11 mouse cellular contexts compared by ENCODE assay signal in the genomic region with DNA sequence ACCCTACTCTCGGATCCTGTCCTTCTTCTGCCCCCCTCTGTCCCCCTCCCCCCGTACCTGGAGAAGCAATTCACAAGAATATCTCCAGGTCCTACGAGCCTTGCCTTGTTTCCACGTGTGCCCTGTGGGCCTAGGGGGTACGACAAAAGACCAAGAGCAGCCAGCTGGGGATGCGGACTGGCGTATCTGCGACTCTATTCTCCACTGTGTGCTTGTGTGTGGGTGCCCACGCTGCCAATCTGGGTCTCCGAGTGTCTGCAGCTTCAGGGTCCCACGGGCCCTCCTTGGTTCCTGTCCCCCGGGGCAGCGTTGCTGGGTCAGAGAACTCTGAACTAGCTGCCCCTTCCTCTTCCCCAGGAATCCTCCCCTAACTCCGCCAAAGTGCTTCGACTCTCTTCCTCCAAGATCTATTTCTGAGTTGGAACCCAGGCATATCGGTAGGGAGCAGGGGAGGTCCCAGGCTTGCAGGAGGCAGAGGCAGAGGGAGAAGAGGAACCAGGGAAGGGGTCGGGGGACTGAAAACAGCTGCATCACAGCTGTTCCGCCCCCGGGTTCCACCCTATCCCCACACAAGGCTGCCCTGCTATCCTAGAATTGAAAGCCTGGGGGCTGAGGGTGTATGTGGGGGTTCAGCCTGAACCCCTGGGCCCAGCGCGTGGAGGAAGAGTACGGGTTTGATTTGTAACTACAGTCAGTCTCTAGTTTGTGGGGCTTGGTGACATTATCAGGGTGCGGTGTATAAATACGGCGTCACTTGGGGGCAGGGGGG. TPM values are rescaled to one million over a fixed set of nuclear protein-coding genes. Genes with fewer than 3 reads are reported as not detected.
DNase-seq lines count a peak whose midpoint lies in the region; ATAC-seq and TF ChIP-seq lines count a peak whose summit lies in the region.
"Had no signal": no experiment of that assay in that cellular context is flagged by ENCODE, and none has a peak within 500 bp of the region (broad histone marks: within the 10 kb centered on the region; RNA-seq: fewer than 3 reads in every experiment).

No protein-coding gene starts in this region.

- no peak for TF ChIP-seq POLR2A in small intestine, adult 2 months (IDR thresholded peaks at IDR 0.05; ENCODE audit: low read depth, low read length)

- peak overlapping the region; percentile 85 for H3K27ac ChIP-seq in gastrocnemius, adult 2 months
- no peak overlapping the region for H3K27ac ChIP-seq in lung, embryonic 14.5 days (ENCODE audit: low read depth)
- H3K27ac ChIP-seq in intestine, embryonic 15.5 days, result no peak overlapping the region
- H3K27ac ChIP-seq in small intestine, adult 2 months (ENCODE audit: insufficient read depth, low read depth, low read length), result no peak overlapping the region; the same call in 1 of the 2 replicates

- TF ChIP-seq CTCF in gastrocnemius, adult 2 months (IDR thresholded peaks at IDR 0.05), result no peak
- no peak for TF ChIP-seq CTCF in lung, embryonic 14.5 days (IDR thresholded peaks at IDR 0.05; ENCODE audit: low read depth)
- no peak for TF ChIP-seq CTCF in small intestine, adult 2 months (IDR thresholded peaks at IDR 0.05; ENCODE audit: extremely low read depth, insufficient read length, insufficient replicate concordance, low read depth, low read length)

- WGBS in lung, embryonic 14.5 days, result 62% methylated on average over 25 of the region's 25 CpGs
- 65% methylated on average over 25 of the region's 25 CpGs for WGBS in intestine, embryonic 15.5 days
- 79% methylated on average over 25 of the region's 25 CpGs for WGBS in small intestine, adult 2 months

- H3K27me3 ChIP-seq in lung, embryonic 14.5 days (ENCODE audit: insufficient read depth, low read length), result peaks cover 35% of the 10 kb centered on the region
- peaks cover 29% of the 10 kb centered on the region for H3K27me3 ChIP-seq in intestine, embryonic 15.5 days (replicated peaks)
- H3K27me3 ChIP-seq in small intestine, adult 2 months (ENCODE audit: control insufficient read depth, insufficient read depth, low read length), result peaks cover 21% of the 10 kb centered on the region

- H3K9me3 ChIP-seq in lung, embryonic 14.5 days (ENCODE audit: low read depth, low read length), result no peaks in the 10 kb centered on the region
- no peaks in the 10 kb centered on the region for H3K9me3 ChIP-seq in intestine, embryonic 15.5 days

- peak overlapping the region; percentile 96; the same call in 1 of the 2 replicates for H3K4me2 ChIP-seq in lung, embryonic 14.5 days
- peak overlapping the region; percentile 93 for H3K4me2 ChIP-seq in intestine, embryonic 15.5 days (replicated peaks)

- ATAC-seq in lung, embryonic 14.5 days (ENCODE audit: insufficient read depth), result no peak
- no peak for ATAC-seq in intestine, embryonic 15.5 days
- ATAC-seq: activated CD4-positive, CD25-positive, alpha-beta regulatory T cell, adult 4 months had no signal

- no peaks in the 10 kb centered on the region for H3K36me3 ChIP-seq in lung, embryonic 14.5 days (ENCODE audit: insufficient read depth)
- H3K36me3 ChIP-seq in intestine, embryonic 15.5 days, result no peaks in the 10 kb centered on the region
- no peaks in the 10 kb centered on the region for H3K36me3 ChIP-seq in small intestine, adult 2 months (ENCODE audit: control insufficient read depth, insufficient read depth, low read length)

- no peak for DNase-seq in gastrocnemius, adult 2 months
- DNase-seq in gastrocnemius, postnatal 25 days, result no peak
- no peak for DNase-seq in lung, embryonic 14.5 days
- no peak for DNase-seq in lung, adult 18-20 months
- DNase-seq in urinary bladder, postnatal 10 days (ENCODE audit: low spot score), result no peak
- no peak for DNase-seq in urinary bladder, postnatal 25 days (ENCODE audit: low spot score)
- DNase-seq: lung, postnatal 10 days; retina, postnatal 1 day had no signal

- intact Hi-C loops in gastrocnemius, adult 2 months (cut with DNase I), result no loop called here

- peak overlapping the region; percentile 83 for H3K4me3 ChIP-seq in gastrocnemius, adult 2 months
- H3K4me3 ChIP-seq in lung, embryonic 14.5 days (ENCODE audit: low read depth, low read length), result peak overlapping the region; percentile 50
- H3K4me3 ChIP-seq in intestine, embryonic 15.5 days (replicated peaks), result peak overlapping the region; percentile 53; the same call in 1 of the 2 replicates
- peak overlapping the region; percentile 58 for H3K4me3 ChIP-seq in small intestine, adult 2 months (ENCODE audit: low read depth, low read length)

- H3K4me1 ChIP-seq in lung, embryonic 14.5 days (ENCODE audit: insufficient read depth), result peaks cover 21% of the 10 kb centered on the region; the same call in 1 of the 2 replicates
- H3K4me1 ChIP-seq in intestine, embryonic 15.5 days (replicated peaks), result peaks cover 35% of the 10 kb centered on the region
- H3K4me1 ChIP-seq in small intestine, adult 2 months (ENCODE audit: control insufficient read depth, insufficient read depth, insufficient read length, low read length), result peaks cover 13% of the 10 kb centered on the region

- H3K9ac ChIP-seq in lung, embryonic 14.5 days, result no peak overlapping the region
- H3K9ac ChIP-seq in intestine, embryonic 15.5 days, result 0 out of 2 replicates have a peak overlapping the region, but pooled peaks have one; percentile 13

RNA-seq across cellular contexts. Expression of a gene that starts 0.8 kb away (rescaled TPM):
- total RNA-seq in gastrocnemius, adult 2 months (2021), result 1 to 10 TPM in 1 of 2 experiments, not detected in 1; 1.0 TPM
- total RNA-seq in gastrocnemius, postnatal 25 days (2021), result under 1 TPM in 1 of 2 experiments, not detected in 1; 0.35 TPM
- 0.53 and 1.6 TPM in 2 replicates for polyA plus RNA-seq in lung, embryonic 14.5 days (2014; fragmentation: Nextera tagmentation; extraction: Ambion mirVana)
- 1.0 and 1.3 TPM in 2 replicates for polyA plus RNA-seq in intestine, embryonic 15.5 days (2015; fragmentation: Nextera tagmentation; extraction: Ambion mirVana)
- polyA plus RNA-seq in small intestine, adult 2 months (2012; rRNA removed), result 0.30 TPM in 1 of 2 replicates, not detected in the other
- polyA plus RNA-seq: activated CD4-positive, CD25-positive, alpha-beta regulatory T cell, adult 4 months had no signal

RNA-seq across cellular contexts. Expression of a gene that starts 1.6 kb away (rescaled TPM):
- 10 to 100 TPM in 1 of 2 experiments, 1 to 10 TPM in 1; 9.6 to 14.7 TPM for total RNA-seq in gastrocnemius, adult 2 months (2021)
- total RNA-seq in gastrocnemius, postnatal 25 days (2021), result 10 to 100 TPM in 1 of 2 experiments, 1 to 10 TPM in 1; 7.5 to 14.7 TPM
- polyA plus RNA-seq in lung, embryonic 14.5 days (2014; fragmentation: Nextera tagmentation; extraction: Ambion mirVana), result 9.5 and 10.0 TPM in 2 replicates
- 12.5 and 12.9 TPM in 2 replicates for polyA plus RNA-seq in intestine, embryonic 15.5 days (2015; fragmentation: Nextera tagmentation; extraction: Ambion mirVana)
- 14.2 and 23.7 TPM in 2 replicates for polyA plus RNA-seq in small intestine, adult 2 months (2012; rRNA removed)
- polyA plus RNA-seq: activated CD4-positive, CD25-positive, alpha-beta regulatory T cell, adult 4 months had no signal

RNA-seq across cellular contexts. Expression of a gene that starts 25.7 kb away (rescaled TPM):
- total RNA-seq in gastrocnemius, adult 2 months (2021), result 10 to 100 TPM; 11.6 to 14.4 TPM
- total RNA-seq in gastrocnemius, postnatal 25 days (2021), result 1 to 10 TPM; 6.3 to 7.5 TPM
- polyA plus RNA-seq in lung, embryonic 14.5 days (2014; fragmentation: Nextera tagmentation; extraction: Ambion mirVana), result 8.9 and 9.8 TPM in 2 replicates
- 8.4 and 8.9 TPM in 2 replicates for polyA plus RNA-seq in intestine, embryonic 15.5 days (2015; fragmentation: Nextera tagmentation; extraction: Ambion mirVana)
- polyA plus RNA-seq in small intestine, adult 2 months (2012; rRNA removed), result 25.3 and 40.8 TPM in 2 replicates
